Comparison of ENCODE assay signal across 11 mouse cellular contexts in the genomic region with DNA sequence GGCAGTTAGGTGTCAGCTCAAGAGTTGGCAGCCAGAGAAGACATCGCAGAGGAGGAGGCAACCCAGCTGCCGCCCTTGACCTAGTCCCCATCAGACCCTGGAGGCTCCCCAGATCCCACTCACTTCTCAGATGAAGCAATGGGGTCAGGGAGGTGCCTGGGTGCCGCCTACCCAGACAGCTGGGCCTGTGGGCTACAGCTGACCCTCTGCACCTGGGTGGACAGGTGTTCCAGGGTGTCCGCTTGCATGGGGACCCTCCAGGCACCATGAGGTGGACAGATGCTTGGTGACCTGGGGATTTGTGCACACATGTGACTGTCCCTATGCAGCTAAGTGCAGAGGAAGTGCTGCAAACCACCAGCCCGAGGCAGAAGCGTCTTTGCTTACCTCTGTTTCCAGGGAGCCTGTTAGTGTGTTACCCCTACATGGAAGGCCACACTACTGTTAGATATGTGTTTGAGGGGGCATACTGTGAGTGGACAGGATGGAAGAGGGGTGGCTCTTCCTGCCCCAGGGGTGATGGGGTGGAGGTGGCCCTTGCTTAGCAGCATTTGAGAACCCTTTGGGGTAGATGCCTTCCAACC. TPM values are rescaled to one million over a fixed set of nuclear protein-coding genes. Genes with fewer than 3 reads are reported as not detected.
DNase-seq lines count a peak whose midpoint lies in the region; ATAC-seq lines count a peak whose summit lies in the region.
"Had no signal": no experiment of that assay in that cellular context is flagged by ENCODE, and none has a peak within 500 bp of the region (broad histone marks: within the 10 kb centered on the region; RNA-seq: fewer than 3 reads in every experiment).

No protein-coding gene starts in this region.

- H3K27me3 ChIP-seq in embryonic facial prominence, embryonic 10.5 days (replicated peaks; ENCODE audit: low read depth, poor library complexity, severe bottlenecking): no peaks in the 10 kb centered on the region
- H3K27me3 ChIP-seq in liver, embryonic 12.5 days (replicated peaks): 0 out of 2 replicates have a peak, but pooled peaks cover 10% of the 10 kb centered on the region

- peaks cover 10% of the 10 kb centered on the region; the same call in 1 of the 2 replicates for H3K36me3 ChIP-seq in embryonic facial prominence, embryonic 10.5 days (replicated peaks)
- H3K36me3 ChIP-seq in liver, embryonic 12.5 days: no peaks in the 10 kb centered on the region
- H3K36me3 ChIP-seq: neural tube, embryonic 12.5 days had no signal

- H3K27ac ChIP-seq in embryonic facial prominence, embryonic 10.5 days (replicated peaks): peak overlapping the region; percentile 94
- H3K27ac ChIP-seq in liver, embryonic 12.5 days: peak overlapping the region; percentile 85
- H3K27ac ChIP-seq: neural tube, embryonic 12.5 days had no signal

- WGBS in embryonic facial prominence, embryonic 10.5 days: 57% methylated on average over 6 of the region's 6 CpGs
- 69% methylated on average over 6 of the region's 6 CpGs for WGBS in liver, embryonic 12.5 days (ENCODE audit: insufficient replicate concordance)

- no peaks in the 10 kb centered on the region for H3K9me3 ChIP-seq in embryonic facial prominence, embryonic 10.5 days
- H3K9me3 ChIP-seq in liver, embryonic 12.5 days (replicated peaks): no peaks in the 10 kb centered on the region
- H3K9me3 ChIP-seq: neural tube, embryonic 12.5 days had no signal

- peak overlapping the region; percentile 59 for H3K4me3 ChIP-seq in embryonic facial prominence, embryonic 10.5 days
- no peak overlapping the region for H3K4me3 ChIP-seq in liver, embryonic 12.5 days
- H3K4me3 ChIP-seq: neural tube, embryonic 12.5 days had no signal

- H3K9ac ChIP-seq in liver, embryonic 12.5 days: 0 out of 2 replicates have a peak overlapping the region, but pooled peaks have one; percentile 66

- ATAC-seq in liver, embryonic 12.5 days: no peak
- ATAC-seq in frontal cortex, adult (ENCODE audit: low TSS enrichment): no peak
- ATAC-seq: activated CD4-positive, CD25-positive, alpha-beta regulatory T cell, adult 4 months; inflammation-experienced regulatory T-cells, adult 6 months had no signal

- H3K4me2 ChIP-seq in liver, embryonic 12.5 days: peak overlapping the region; percentile 3; the same call in 1 of the 2 replicates
- H3K4me2 ChIP-seq: neural tube, embryonic 12.5 days had no signal

- peaks cover 92% of the 10 kb centered on the region for H3K4me1 ChIP-seq in embryonic facial prominence, embryonic 10.5 days
- peaks cover 88% of the 10 kb centered on the region for H3K4me1 ChIP-seq in liver, embryonic 12.5 days

- DNase-seq in adrenal gland, adult 2 months: peak; percentile 27
- DNase-seq in adrenal gland, postnatal 10 days: no peak
- peak; percentile 26 for DNase-seq in layer of hippocampus, adult 9-11 months
- no peak for DNase-seq in layer of hippocampus, postnatal 10 days (ENCODE audit: low spot score in 2 of 2)
- no peak for DNase-seq in embryonic facial prominence, embryonic 10.5 days (ENCODE audit: low spot score)
- DNase-seq in right cerebral cortex, postnatal 36 days (ENCODE audit: low spot score in 2 of 2): no peak

RNA-seq across cellular contexts. Expression of gene Cirbp, which starts 3.0 kb away (rescaled TPM):
- total RNA-seq in adrenal gland, adult 2 months (2021): 10 to 100 TPM; 30.6 to 77.0 TPM
- polyA plus RNA-seq in adrenal gland, adult 2 months (2012; rRNA removed): 108 and 152 TPM in 2 replicates
- total RNA-seq in adrenal gland, postnatal 10 days (2021): 100 to 1,000 TPM; 102 to 168 TPM
- total RNA-seq in layer of hippocampus, postnatal 10 days (2021): 100 to 1,000 TPM; 154 to 175 TPM
- 93.2 and 110 TPM in 2 replicates for polyA plus RNA-seq in embryonic facial prominence, embryonic 10.5 days (2016; fragmentation: Nextera tagmentation; extraction: Ambion mirVana)
- polyA plus RNA-seq in liver, embryonic 12.5 days (2016; fragmentation: Nextera tagmentation; extraction: Ambion mirVana): 22.1 and 27.3 TPM in 2 replicates

RNA-seq across cellular contexts. Expression of gene 1600002K03Rik, which starts 9.9 kb away (rescaled TPM):
- total RNA-seq in adrenal gland, adult 2 months (2021): 10 to 100 TPM; 14.0 to 21.7 TPM
- 25.9 and 34.5 TPM in 2 replicates for polyA plus RNA-seq in adrenal gland, adult 2 months (2012; rRNA removed)
- 1 to 10 TPM; 6.4 to 7.7 TPM for total RNA-seq in adrenal gland, postnatal 10 days (2021)
- total RNA-seq in layer of hippocampus, postnatal 10 days (2021): 1 to 10 TPM; 4.3 to 6.7 TPM
- polyA plus RNA-seq in embryonic facial prominence, embryonic 10.5 days (2016; fragmentation: Nextera tagmentation; extraction: Ambion mirVana): 10.8 and 12.0 TPM in 2 replicates
- polyA plus RNA-seq in liver, embryonic 12.5 days (2016; fragmentation: Nextera tagmentation; extraction: Ambion mirVana): 14.0 and 16.4 TPM in 2 replicates

RNA-seq across cellular contexts. Expression of gene Midn, which starts 14.7 kb away (rescaled TPM):
- 100 to 1,000 TPM in 1 of 2 experiments, 10 to 100 TPM in 1; 75.8 to 115 TPM for total RNA-seq in adrenal gland, adult 2 months (2021)
- 233 and 269 TPM in 2 replicates for polyA plus RNA-seq in adrenal gland, adult 2 months (2012; rRNA removed)
- 100 to 1,000 TPM; 106 to 127 TPM for total RNA-seq in adrenal gland, postnatal 10 days (2021)
- 100 to 1,000 TPM; 112 to 128 TPM for total RNA-seq in layer of hippocampus, postnatal 10 days (2021)
- polyA plus RNA-seq in embryonic facial prominence, embryonic 10.5 days (2016; fragmentation: Nextera tagmentation; extraction: Ambion mirVana): 22.2 TPM in 2 replicates
- polyA plus RNA-seq in liver, embryonic 12.5 days (2016; fragmentation: Nextera tagmentation; extraction: Ambion mirVana): 5.7 and 6.3 TPM in 2 replicates

RNA-seq across cellular contexts. Expression of gene Efna2, which starts 16.5 kb away (rescaled TPM):
- 1 to 10 TPM; 1.8 to 5.2 TPM for total RNA-seq in adrenal gland, adult 2 months (2021)
- polyA plus RNA-seq in adrenal gland, adult 2 months (2012; rRNA removed): 10.2 and 15.6 TPM in 2 replicates
- 1 to 10 TPM; 3.3 to 4.5 TPM for total RNA-seq in adrenal gland, postnatal 10 days (2021)
- total RNA-seq in layer of hippocampus, postnatal 10 days (2021): 10 to 100 TPM; 16.8 to 19.8 TPM
- 45.2 and 50.1 TPM in 2 replicates for polyA plus RNA-seq in embryonic facial prominence, embryonic 10.5 days (2016; fragmentation: Nextera tagmentation; extraction: Ambion mirVana)
- 3.1 and 3.4 TPM in 2 replicates for polyA plus RNA-seq in liver, embryonic 12.5 days (2016; fragmentation: Nextera tagmentation; extraction: Ambion mirVana)
- polyA plus RNA-seq: activated CD4-positive, CD25-positive, alpha-beta regulatory T cell, adult 4 months; inflammation-experienced regulatory T-cells, adult 6 months had no signal

RNA-seq across cellular contexts. Expression of gene Cbarp, which starts 22.2 kb away (rescaled TPM):
- 100 to 1,000 TPM in 1 of 2 experiments, 10 to 100 TPM in 1; 74.5 to 118 TPM for total RNA-seq in adrenal gland, adult 2 months (2021)
- 84.3 and 84.6 TPM in 2 replicates for polyA plus RNA-seq in adrenal gland, adult 2 months (2012; rRNA removed)
- total RNA-seq in adrenal gland, postnatal 10 days (2021): 10 to 100 TPM; 41.6 to 65.6 TPM
- total RNA-seq in layer of hippocampus, postnatal 10 days (2021): 100 to 1,000 TPM; 360 to 374 TPM
- 4.9 and 8.5 TPM in 2 replicates for polyA plus RNA-seq in embryonic facial prominence, embryonic 10.5 days (2016; fragmentation: Nextera tagmentation; extraction: Ambion mirVana)
- polyA plus RNA-seq in liver, embryonic 12.5 days (2016; fragmentation: Nextera tagmentation; extraction: Ambion mirVana): 0.94 and 0.96 TPM in 2 replicates

Comparison
In these comparisons a context has a peak if more than half of its experiments do, and no peak if none do; other contexts are left out.
1. DNase-seq: peak in adrenal gland, adult 2 months (single experiment) and layer of hippocampus, adult 9-11 months (single experiment); none in adrenal gland, postnatal 10 days (single experiment), layer of hippocampus, postnatal 10 days (0 of 2), embryonic facial prominence, embryonic 10.5 days (single experiment) and right cerebral cortex, postnatal 36 days (0 of 2).